Mouse (Mus musculus): ENCODE measurements around the gene Olfr1437. TPM values are rescaled to one million over a fixed set of nuclear protein-coding genes. Genes with fewer than 3 reads are reported as not detected.

Gene Olfr1437
- polyA plus RNA-seq, 2 experiments = not detected

DNA sequence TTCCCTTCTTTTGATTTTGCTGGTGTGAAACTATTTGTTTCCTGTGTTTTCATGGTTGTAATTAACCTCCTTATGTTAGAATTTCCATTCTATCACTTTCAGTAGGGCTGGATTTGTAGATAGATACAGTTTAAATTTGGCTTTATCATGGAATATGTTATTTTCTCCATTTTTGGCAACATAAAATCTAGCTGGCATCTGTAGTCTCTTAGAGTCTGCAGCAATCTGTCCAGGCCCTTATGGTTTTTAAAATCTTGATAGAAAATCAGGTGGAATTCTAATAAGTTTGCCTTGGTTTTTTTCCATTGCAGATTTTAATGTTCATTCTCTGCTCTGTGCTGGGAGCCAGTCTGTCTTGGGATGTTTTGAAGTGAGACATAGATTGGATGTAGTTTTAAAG lies 31.9 kb downstream of the Olfr1437 start:
- H3K4me2 ChIP-seq (replicated peaks; ENCODE audit: low read depth, low read length, severe bottlenecking) = no peak overlapping the region
- H3K4me3 ChIP-seq (replicated peaks; ENCODE audit: low read length) = no peak overlapping the region
- H3K4me1 ChIP-seq (ENCODE audit: control insufficient read depth, insufficient read depth, low read length) = no peaks in the 10 kb centered on the region
- no peak for DNase-seq (ENCODE audit: low spot score)
- no peak for TF ChIP-seq POLR2A (IDR thresholded peaks at IDR 0.05; ENCODE audit: borderline replicate concordance, extremely low read depth, insufficient read depth, insufficient read length)
- H3K9ac ChIP-seq (ENCODE audit: low read depth, low read length, severe bottlenecking) = no peak overlapping the region
- H3K9me3 ChIP-seq (ENCODE audit: control insufficient read depth, low read length) = no peaks in the 10 kb centered on the region
- ATAC-seq (ENCODE audit: low FRiP score, low read depth) = no peak
- H3K27ac ChIP-seq (replicated peaks; ENCODE audit: low read depth, low read length) = no peak overlapping the region
- H3K27me3 ChIP-seq (ENCODE audit: control insufficient read depth, insufficient read depth, low read length) = no peaks in the 10 kb centered on the region
- H3K36me3 ChIP-seq (ENCODE audit: control insufficient read depth, insufficient read depth, low read length) = no peaks in the 10 kb centered on the region

DNA sequence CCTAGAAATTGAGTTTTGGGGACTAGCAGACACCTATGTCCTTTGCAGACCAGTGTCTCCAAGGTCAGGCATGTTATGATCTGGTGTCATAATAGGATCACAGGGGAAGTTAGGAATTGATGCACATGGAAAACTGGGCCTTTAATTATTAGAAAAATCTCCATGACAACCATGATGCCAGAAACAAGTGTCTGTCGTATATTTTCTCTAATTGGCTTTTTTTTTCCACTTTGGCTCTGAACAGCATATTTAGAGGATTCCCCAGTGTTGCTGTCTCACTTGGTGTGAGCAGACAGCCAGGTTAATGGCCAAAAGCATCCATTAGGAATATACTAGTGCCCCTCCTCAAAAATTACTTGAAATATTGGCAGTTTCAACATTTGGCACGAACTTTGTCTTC lies 45.3 kb downstream of the Olfr1437 start, which contains the start of gene Olfr1434:
Gene Olfr1434 (plus strand): TSS at position 301 of the 400 bp plus-strand sequence.
- H3K4me3 ChIP-seq (replicated peaks; ENCODE audit: low read length) = no peak within 1 kb of the TSS
- no peak for DNase-seq (ENCODE audit: low spot score)
- WGBS = 73% methylated on average over 2 of the region's 2 CpGs
- no peak for ATAC-seq (ENCODE audit: low FRiP score, low read depth)
- H3K36me3 ChIP-seq (ENCODE audit: control insufficient read depth, insufficient read depth, low read length) = no peaks in the 10 kb centered on the region
- H3K4me1 ChIP-seq (ENCODE audit: control insufficient read depth, insufficient read depth, low read length) = no peaks in the 10 kb centered on the region
- H3K27ac ChIP-seq (replicated peaks; ENCODE audit: low read depth, low read length) = no peak within 1 kb of the TSS
- no peak within 1 kb of the TSS for H3K4me2 ChIP-seq (replicated peaks; ENCODE audit: low read depth, low read length, severe bottlenecking)
- H3K9ac ChIP-seq (ENCODE audit: low read depth, low read length, severe bottlenecking) = no peak within 1 kb of the TSS
- H3K9me3 ChIP-seq (ENCODE audit: control insufficient read depth, low read length) = no peaks in the 10 kb centered on the region
- no peaks in the 10 kb centered on the region for H3K27me3 ChIP-seq (ENCODE audit: control insufficient read depth, insufficient read depth, low read length)
- TF ChIP-seq POLR2A (IDR thresholded peaks at IDR 0.05; ENCODE audit: borderline replicate concordance, extremely low read depth, insufficient read depth, insufficient read length) = no peak

Other genes starting within 250 kb of the Olfr1437 start
- gene Olfr1425, start 247.4 kb downstream of the Olfr1437 start, polyA plus RNA-seq (2012; rRNA removed) = not detected in 2 replicates
- gene Olfr1425, start 247.4 kb downstream of the Olfr1437 start, polyA plus RNA-seq (2014; fragmentation: Nextera tagmentation; extraction: Ambion mirVana) = not detected in 2 replicates
- not detected in 2 replicates for gene Olfr1426, start 233.1 kb downstream of the Olfr1437 start, polyA plus RNA-seq (2012; rRNA removed)
- gene Olfr1426, start 233.1 kb downstream of the Olfr1437 start, polyA plus RNA-seq (2014; fragmentation: Nextera tagmentation; extraction: Ambion mirVana) = not detected in 2 replicates
- gene Olfr1427, start 221.8 kb downstream of the Olfr1437 start, polyA plus RNA-seq (2012; rRNA removed) = not detected in 2 replicates
- gene Olfr1427, start 221.8 kb downstream of the Olfr1437 start, polyA plus RNA-seq (2014; fragmentation: Nextera tagmentation; extraction: Ambion mirVana) = not detected in 2 replicates
- gene Olfr1428, start 209.2 kb downstream of the Olfr1437 start, polyA plus RNA-seq (2012; rRNA removed) = not detected in 2 replicates
- not detected in 2 replicates for gene Olfr1428, start 209.2 kb downstream of the Olfr1437 start, polyA plus RNA-seq (2014; fragmentation: Nextera tagmentation; extraction: Ambion mirVana)
- not detected in 2 replicates for gene Olfr76, start 201.9 kb downstream of the Olfr1437 start, polyA plus RNA-seq (2012; rRNA removed)
- gene Olfr76, start 201.9 kb downstream of the Olfr1437 start, polyA plus RNA-seq (2014; fragmentation: Nextera tagmentation; extraction: Ambion mirVana) = not detected in 2 replicates
- not detected in 2 replicates for gene Olfr1555-ps1, start 155.0 kb downstream of the Olfr1437 start, polyA plus RNA-seq (2012; rRNA removed)
- not detected in 2 replicates for gene Olfr1555-ps1, start 155.0 kb downstream of the Olfr1437 start, polyA plus RNA-seq (2014; fragmentation: Nextera tagmentation; extraction: Ambion mirVana)
- not detected in 2 replicates for gene Olfr1431, start 124.5 kb downstream of the Olfr1437 start, polyA plus RNA-seq (2012; rRNA removed)
- not detected in 2 replicates for gene Olfr1431, start 124.5 kb downstream of the Olfr1437 start, polyA plus RNA-seq (2014; fragmentation: Nextera tagmentation; extraction: Ambion mirVana)
- not detected in 2 replicates for gene Olfr1432, start 92.5 kb downstream of the Olfr1437 start, polyA plus RNA-seq (2012; rRNA removed)
- gene Olfr1432, start 92.5 kb downstream of the Olfr1437 start, polyA plus RNA-seq (2014; fragmentation: Nextera tagmentation; extraction: Ambion mirVana) = not detected in 2 replicates
- not detected in 2 replicates for gene Olfr262, start 83.4 kb downstream of the Olfr1437 start, polyA plus RNA-seq (2012; rRNA removed)
- not detected in 2 replicates for gene Olfr262, start 83.4 kb downstream of the Olfr1437 start, polyA plus RNA-seq (2014; fragmentation: Nextera tagmentation; extraction: Ambion mirVana)
- not detected in 2 replicates for gene Olfr235, start 64.1 kb downstream of the Olfr1437 start, polyA plus RNA-seq (2012; rRNA removed)
- gene Olfr235, start 64.1 kb downstream of the Olfr1437 start, polyA plus RNA-seq (2014; fragmentation: Nextera tagmentation; extraction: Ambion mirVana) = not detected in 2 replicates
- gene Olfr1434, start 45.2 kb downstream of the Olfr1437 start, polyA plus RNA-seq (2012; rRNA removed) = not detected in 2 replicates
- not detected in 2 replicates for gene Olfr1434, start 45.2 kb downstream of the Olfr1437 start, polyA plus RNA-seq (2014; fragmentation: Nextera tagmentation; extraction: Ambion mirVana)
- gene Olfr1436, start 26.0 kb downstream of the Olfr1437 start, polyA plus RNA-seq (2012; rRNA removed) = not detected in 2 replicates
- not detected in 2 replicates for gene Olfr1436, start 26.0 kb downstream of the Olfr1437 start, polyA plus RNA-seq (2014; fragmentation: Nextera tagmentation; extraction: Ambion mirVana)
- not detected in 2 replicates for gene Olfr1438-ps1, start 10.8 kb upstream of the Olfr1437 start, polyA plus RNA-seq (2012; rRNA removed)
- not detected in 2 replicates for gene Olfr1438-ps1, start 10.8 kb upstream of the Olfr1437 start, polyA plus RNA-seq (2014; fragmentation: Nextera tagmentation; extraction: Ambion mirVana)
- not detected in 2 replicates for gene Olfr1440, start 62.2 kb upstream of the Olfr1437 start, polyA plus RNA-seq (2012; rRNA removed)
- gene Olfr1440, start 62.2 kb upstream of the Olfr1437 start, polyA plus RNA-seq (2014; fragmentation: Nextera tagmentation; extraction: Ambion mirVana) = not detected in 2 replicates
- not detected in 2 replicates for gene Olfr1441, start 92.3 kb upstream of the Olfr1437 start, polyA plus RNA-seq (2012; rRNA removed)
- gene Olfr1441, start 92.3 kb upstream of the Olfr1437 start, polyA plus RNA-seq (2014; fragmentation: Nextera tagmentation; extraction: Ambion mirVana) = not detected in 2 replicates
- not detected in 2 replicates for gene Pfpl, start 102.8 kb upstream of the Olfr1437 start, polyA plus RNA-seq (2012; rRNA removed)
- not detected in 2 replicates for gene Pfpl, start 102.8 kb upstream of the Olfr1437 start, polyA plus RNA-seq (2014; fragmentation: Nextera tagmentation; extraction: Ambion mirVana)
- gene Mpeg1, start 135.7 kb upstream of the Olfr1437 start, polyA plus RNA-seq (2012; rRNA removed) = 3.5 and 3.6 TPM in 2 replicates
- gene Mpeg1, start 135.7 kb upstream of the Olfr1437 start, polyA plus RNA-seq (2014; fragmentation: Nextera tagmentation; extraction: Ambion mirVana) = 0.92 and 1.00 TPM in 2 replicates
- 10.3 and 10.6 TPM in 2 replicates for gene Dtx4, start 176.4 kb upstream of the Olfr1437 start, polyA plus RNA-seq (2012; rRNA removed)
- gene Dtx4, start 176.4 kb upstream of the Olfr1437 start, polyA plus RNA-seq (2014; fragmentation: Nextera tagmentation; extraction: Ambion mirVana) = 10.4 TPM in 2 replicates
- 11.0 and 17.1 TPM in 2 replicates for gene Fam111a, start 220.6 kb upstream of the Olfr1437 start, polyA plus RNA-seq (2012; rRNA removed)
- gene Fam111a, start 220.6 kb upstream of the Olfr1437 start, polyA plus RNA-seq (2014; fragmentation: Nextera tagmentation; extraction: Ambion mirVana) = 23.8 and 25.1 TPM in 2 replicates

All from limb, embryonic 14.5 days (tissue).